8 mouse cellular contexts compared by ENCODE assay signal in genomic region chr11:107573061-107573692, GRCm38 (mm10). TPM values are rescaled to one million over a fixed set of nuclear protein-coding genes. Genes with fewer than 3 reads are reported as not detected.
DNase-seq lines count a peak whose midpoint lies in the region; ATAC-seq and TF ChIP-seq lines count a peak whose summit lies in the region.

No protein-coding gene starts in this region.

- no peak overlapping the region; the same call in 1 of the 2 replicates for H3K4me3 ChIP-seq in heart, embryonic 10.5 days
- no peak overlapping the region for H3K4me3 ChIP-seq in kidney, postnatal 0 days (replicated peaks; ENCODE audit: low read depth, low read length)

- 66% methylated on average over 11 of the region's 11 CpGs for WGBS in heart, embryonic 10.5 days
- WGBS in kidney, postnatal 0 days: 37% methylated on average over 11 of the region's 11 CpGs

- H3K27me3 ChIP-seq in heart, embryonic 10.5 days (ENCODE audit: insufficient read depth, poor library complexity, severe bottlenecking): no peaks in the 10 kb centered on the region
- no peaks in the 10 kb centered on the region for H3K27me3 ChIP-seq in kidney, postnatal 0 days (ENCODE audit: insufficient read depth, low read length)

- H3K9ac ChIP-seq in kidney, postnatal 0 days (ENCODE audit: low read depth, low read length): 0 out of 2 replicates have a peak overlapping the region, but pooled peaks have one; percentile 10

- DNase-seq in heart, embryonic 10.5 days (ENCODE audit: low spot score): no peak
- DNase-seq in heart, postnatal 36 days: no peak
- peak; percentile 57 for DNase-seq in embryo, embryonic 9.5 days (ENCODE audit: extremely low spot score)
- DNase-seq in kidney, postnatal 0 days (ENCODE audit: low spot score): peak; percentile 77
- no peak for DNase-seq in layer of hippocampus, adult 9-10 months (ENCODE audit: low spot score)
- DNase-seq in right cerebral cortex, adult 2 months (ENCODE audit: low spot score in 2 of 2): no peak

- H3K27ac ChIP-seq in heart, embryonic 10.5 days: peak overlapping the region; percentile 86; the same call in 1 of the 2 replicates
- H3K27ac ChIP-seq in kidney, postnatal 0 days: peak overlapping the region; percentile 67

- peaks cover 30% of the 10 kb centered on the region for H3K4me1 ChIP-seq in heart, embryonic 10.5 days
- H3K4me1 ChIP-seq in kidney, postnatal 0 days (replicated peaks; ENCODE audit: insufficient read depth, low read length): peaks cover 32% of the 10 kb centered on the region

- TF ChIP-seq CTCF in kidney, postnatal 0 days (IDR thresholded peaks at IDR 0.05; ENCODE audit: low read depth): peak; percentile 39; the same call in 1 of the 2 replicates

- intact Hi-C loops in heart, postnatal 36 days (cut with DNase I): loop anchor here (10.0 kb wide), 1 partner anchor 58 kb away; no protein-coding TSS in a partner anchor

- no peak overlapping the region for H3K4me2 ChIP-seq in kidney, postnatal 0 days (ENCODE audit: low read length)

- peak; percentile 55; the same call in 1 of the 2 replicates for ATAC-seq in kidney, postnatal 0 days (replicated peaks; ENCODE audit: low FRiP score, low read depth)
- peak; percentile 57 for ATAC-seq in megakaryocyte-erythroid progenitor cell, adult 5-6 weeks (replicated peaks; ENCODE audit: low FRiP score, low TSS enrichment, poor library complexity, severe bottlenecking)
- no peak for ATAC-seq in cerebellum, adult (ENCODE audit: insufficient number of reproducible peaks, low FRiP score, low TSS enrichment)

- no peaks in the 10 kb centered on the region for H3K9me3 ChIP-seq in heart, embryonic 10.5 days
- H3K9me3 ChIP-seq in kidney, postnatal 0 days (replicated peaks; ENCODE audit: low read length): no peaks in the 10 kb centered on the region

- peaks cover 59% of the 10 kb centered on the region for H3K36me3 ChIP-seq in heart, embryonic 10.5 days
- H3K36me3 ChIP-seq in kidney, postnatal 0 days (ENCODE audit: insufficient read depth, low read length): peaks cover 20% of the 10 kb centered on the region; the same call in 1 of the 2 replicates

RNA-seq across cellular contexts. Expression of gene Helz, which starts 25.4 kb away (rescaled TPM):
- 20.9 and 22.4 TPM in 2 replicates for polyA plus RNA-seq in heart, embryonic 10.5 days (2016; fragmentation: Nextera tagmentation; extraction: Ambion mirVana)
- total RNA-seq in heart, postnatal 36 days (2021): 10 to 100 TPM; 24.4 to 27.7 TPM
- polyA plus RNA-seq in kidney, postnatal 0 days (2015; fragmentation: Nextera tagmentation; extraction: Ambion mirVana): 11.7 and 12.3 TPM in 2 replicates
- total RNA-seq in megakaryocyte-erythroid progenitor cell, adult 5-6 weeks (2014; fragmentation: Nextera tagmentation): 30.8 and 37.3 TPM in 2 replicates
- 21.4 and 22.3 TPM in 2 replicates for total RNA-seq in megakaryocyte-erythroid progenitor cell, adult 5-6 weeks (2017)

Comparison
In these comparisons a context has a peak if more than half of its experiments do, and no peak if none do; other contexts are left out.
1. DNase-seq: peak in embryo, embryonic 9.5 days (single experiment) and kidney, postnatal 0 days (single experiment); none in heart, embryonic 10.5 days (single experiment), heart, postnatal 36 days (0 of 2), layer of hippocampus, adult 9-10 months (single experiment) and right cerebral cortex, adult 2 months (0 of 2).